Mouse (Mus musculus) frontal cortex, postnatal 36 days (tissue): Measurements from ENCODE around the gene Bglap2.
"Not testable (repeated sequence)": the region's sequence is repeated elsewhere in the genome, so short reads cannot be mapped to it uniquely, and the experiment has no call there.

Source experiments
- DNase-seq, 2 experiments: peaks; one replicate each; pipeline ENCODE4 v3.0.0; 2022; ENCODE audit warnings: low spot score in 2 of 2

The Bglap2 gene

DNA sequence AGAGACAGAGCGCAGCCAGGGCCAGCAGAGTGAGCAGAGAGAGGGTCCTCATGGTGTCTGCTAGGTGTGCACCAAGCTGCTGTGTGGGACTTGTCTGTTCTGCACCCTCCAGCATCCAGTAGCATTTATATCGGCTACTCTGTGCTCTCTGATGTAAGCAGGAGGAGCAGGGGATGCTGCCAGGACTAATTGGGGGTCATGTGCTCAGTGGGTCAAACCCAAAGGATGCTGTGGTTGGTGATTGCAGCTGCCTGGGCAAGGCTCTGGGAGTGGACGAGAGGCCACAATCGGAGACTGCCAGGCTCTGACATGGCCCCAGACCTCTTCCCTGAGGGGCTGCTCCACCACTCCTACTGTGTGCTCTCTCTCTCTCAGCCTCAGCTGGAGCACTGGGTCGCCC, at the start of gene Bglap2:
Bglap2 (minus strand) TSS at position 101 of the 400 bp plus-strand sequence.
- not testable (repeated sequence) for DNase-seq

DNA sequence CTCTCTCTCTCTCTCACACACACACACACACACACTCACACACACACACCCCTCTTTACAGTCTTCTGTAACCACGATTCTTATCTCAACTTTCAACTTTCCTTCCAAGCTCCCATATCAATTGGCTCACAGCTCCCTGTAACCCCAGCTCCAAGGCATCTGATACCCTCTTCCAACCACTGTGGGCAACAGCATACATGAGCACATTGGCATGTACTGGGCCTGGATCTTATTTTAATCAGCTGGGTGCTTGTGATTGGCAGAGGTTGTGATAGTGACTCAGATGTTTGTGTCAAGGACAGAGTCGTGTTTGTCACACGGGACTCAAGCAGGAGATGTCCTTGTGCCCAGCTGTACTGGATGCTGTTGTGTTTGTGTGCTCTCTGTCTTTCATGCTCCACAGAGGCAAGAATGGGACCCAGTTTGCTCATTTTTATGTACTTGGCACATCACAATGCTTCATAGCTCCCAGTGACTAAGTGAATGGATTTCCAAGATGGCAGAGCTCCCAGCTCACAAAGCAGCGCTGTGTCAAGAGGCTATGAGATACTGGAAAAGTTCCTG, 48.9 kb upstream of the Bglap2 start:
- DNase-seq, result no peak

DNA sequence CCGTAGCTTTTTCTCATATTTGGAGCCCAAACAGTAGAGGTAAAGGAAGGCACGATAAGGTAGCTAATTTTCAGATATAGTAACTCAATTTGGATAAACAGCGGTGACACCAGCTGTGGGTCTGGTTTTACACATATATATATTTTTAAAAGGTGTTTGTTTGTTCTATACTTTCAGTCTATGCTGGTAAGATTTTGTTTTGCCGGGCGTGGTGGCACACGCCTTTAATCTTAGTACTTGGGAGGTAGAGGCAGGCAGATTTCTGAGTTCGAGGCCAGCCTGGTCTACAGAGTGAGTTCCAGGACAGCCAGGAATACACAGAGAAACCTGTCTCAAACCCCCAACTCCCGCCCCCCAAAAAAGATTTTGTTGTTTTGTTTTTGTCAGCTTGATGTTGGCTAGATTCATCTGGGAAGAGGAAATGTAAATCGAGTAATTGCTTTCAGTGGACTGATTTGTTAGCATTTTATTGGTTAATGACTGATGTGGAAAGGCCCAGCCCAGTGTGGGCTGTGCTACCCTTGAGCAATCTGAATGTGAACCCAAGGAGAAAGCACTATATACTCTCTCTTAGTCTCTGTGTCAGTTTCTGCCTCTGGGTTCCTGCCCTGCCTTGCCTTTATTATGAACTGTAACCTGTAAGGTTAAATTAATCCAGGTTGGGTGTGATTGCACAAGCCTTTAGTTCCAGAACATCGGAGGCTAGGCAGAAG, 47.4 kb upstream of the Bglap2 start:
- DNase-seq, result no peak

DNA sequence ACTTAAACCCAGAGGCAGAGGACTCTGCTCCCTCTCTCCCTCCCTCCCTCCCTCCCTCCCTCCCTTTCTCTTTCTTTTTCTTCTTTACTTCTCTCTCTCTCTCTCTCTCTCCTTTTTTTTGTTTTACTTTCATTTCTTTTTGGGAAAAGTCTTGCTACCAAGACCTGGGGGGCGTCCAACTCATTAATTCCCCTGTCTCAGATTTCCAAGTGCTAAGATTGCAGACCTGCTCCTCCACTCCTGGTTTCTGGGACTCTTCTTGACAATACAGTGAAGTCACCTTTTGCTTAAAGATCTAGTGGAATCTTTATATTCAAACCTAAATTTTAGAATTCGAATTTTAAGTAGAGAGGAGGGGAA, 46.8 kb upstream of the Bglap2 start:
- no peak for DNase-seq

DNA sequence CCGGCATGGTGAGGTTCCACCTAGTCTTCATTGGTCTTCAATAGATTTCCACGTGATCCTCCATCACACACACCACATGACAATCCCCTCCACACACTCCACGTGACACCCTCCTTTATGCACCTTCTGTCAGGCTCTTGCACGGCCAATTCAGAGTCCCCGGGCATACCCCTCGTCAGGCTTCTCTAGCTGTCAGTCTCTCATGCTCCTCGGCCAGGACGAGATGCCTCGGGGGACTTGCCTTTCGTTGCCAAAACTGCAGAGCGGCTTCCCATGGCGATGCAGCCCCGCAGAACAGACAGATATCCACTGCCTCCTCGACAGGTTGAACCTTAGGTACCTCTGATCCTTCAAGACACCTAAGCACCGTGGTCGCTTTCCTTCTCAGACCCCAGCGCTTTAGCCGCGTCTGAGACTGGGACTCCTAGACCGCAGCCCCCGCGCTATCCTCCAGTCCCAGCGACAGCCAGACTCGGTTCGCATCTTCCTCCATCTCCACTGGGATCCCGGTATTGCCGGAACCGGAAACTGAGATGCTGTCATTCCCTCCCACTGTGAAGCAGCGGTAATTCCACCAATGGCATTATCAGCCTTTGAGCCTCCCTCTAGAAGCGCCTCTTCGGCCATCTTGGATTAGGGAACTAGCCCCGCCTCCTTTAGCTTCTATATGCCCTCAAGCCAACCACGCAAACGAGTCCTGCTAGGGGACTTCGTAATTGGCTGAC, 46.3 kb upstream of the Bglap2 start, which contains the start of gene Slc25a44:
Slc25a44 (minus strand) TSS at position 535 of the 725 bp plus-strand sequence.
- peak; percentile 89 to 96 for DNase-seq

DNA sequence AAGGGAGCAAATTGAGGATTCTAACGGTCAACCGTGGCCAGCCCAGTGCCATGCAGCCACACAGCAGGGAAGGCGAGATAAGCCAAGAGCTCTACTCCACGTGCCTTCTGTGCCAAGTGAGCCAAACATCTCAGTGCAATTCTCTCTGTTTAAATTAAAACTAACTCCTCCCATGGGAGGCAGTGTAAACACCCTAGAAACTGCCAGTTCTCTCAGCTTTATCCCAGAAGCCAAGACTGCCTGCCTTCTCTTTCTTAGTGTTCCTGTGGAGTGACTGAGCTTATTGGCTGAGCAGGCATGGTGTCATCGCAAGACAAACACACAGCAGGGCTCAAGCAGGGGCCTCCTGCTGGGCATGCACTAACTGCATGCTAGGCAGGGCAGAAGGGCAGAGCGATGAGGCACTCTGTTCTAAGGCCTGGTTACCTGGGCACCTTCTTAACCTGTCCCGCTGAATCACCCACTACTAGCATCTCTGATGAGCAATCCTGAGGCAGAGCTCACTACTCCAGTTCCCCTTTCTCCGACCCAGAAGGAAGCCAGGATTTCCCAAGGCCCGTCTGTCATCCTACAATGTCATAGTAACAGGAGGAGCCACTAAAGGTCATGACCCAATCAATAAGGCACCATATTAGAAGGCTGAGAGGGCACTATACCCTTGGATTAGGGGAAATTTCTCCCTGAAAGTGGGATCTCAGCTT, 43.7 kb upstream of the Bglap2 start:
- peak; percentile 31 to 44 for DNase-seq

DNA sequence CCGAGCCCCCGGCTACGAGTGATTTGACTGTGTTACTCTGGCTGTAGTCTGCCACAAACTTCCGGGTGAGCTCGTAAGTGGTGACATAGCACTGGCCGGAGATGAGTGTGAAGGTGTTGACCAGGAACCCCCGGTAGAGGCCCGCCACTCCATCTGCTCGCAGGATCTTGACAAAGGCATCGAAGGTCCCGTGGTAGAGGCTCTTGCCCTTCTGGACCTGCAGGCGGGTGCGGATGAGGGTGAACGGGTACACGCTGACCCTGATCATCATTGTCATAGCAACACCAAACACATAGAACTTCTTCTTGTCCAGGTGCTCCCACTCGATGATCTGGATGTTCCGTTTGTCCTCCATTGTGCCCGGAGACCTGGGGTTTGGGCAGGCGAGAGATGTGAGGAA, 42.3 kb upstream of the Bglap2 start:
- DNase-seq, result no peak

DNA sequence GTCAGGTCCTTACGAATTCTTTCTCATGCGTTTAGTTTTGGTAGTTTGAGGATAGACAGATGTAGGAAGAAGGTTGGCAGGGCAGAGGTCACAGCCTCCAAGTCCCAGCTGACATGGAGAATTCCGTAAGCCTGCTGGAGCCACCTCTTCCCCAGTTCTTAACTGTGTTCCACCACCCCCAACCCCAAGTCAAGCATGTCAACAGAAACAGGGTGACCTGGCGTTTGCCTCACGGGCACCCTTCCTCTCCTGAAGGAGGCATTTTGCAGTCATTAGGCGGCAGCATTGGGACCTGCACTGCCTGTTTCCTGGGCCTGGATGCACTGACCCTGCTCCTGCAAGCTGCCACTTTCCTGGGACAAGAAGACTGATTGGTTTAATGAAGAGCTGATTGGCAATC, 39.5 kb upstream of the Bglap2 start:
- DNase-seq, result no peak

DNA sequence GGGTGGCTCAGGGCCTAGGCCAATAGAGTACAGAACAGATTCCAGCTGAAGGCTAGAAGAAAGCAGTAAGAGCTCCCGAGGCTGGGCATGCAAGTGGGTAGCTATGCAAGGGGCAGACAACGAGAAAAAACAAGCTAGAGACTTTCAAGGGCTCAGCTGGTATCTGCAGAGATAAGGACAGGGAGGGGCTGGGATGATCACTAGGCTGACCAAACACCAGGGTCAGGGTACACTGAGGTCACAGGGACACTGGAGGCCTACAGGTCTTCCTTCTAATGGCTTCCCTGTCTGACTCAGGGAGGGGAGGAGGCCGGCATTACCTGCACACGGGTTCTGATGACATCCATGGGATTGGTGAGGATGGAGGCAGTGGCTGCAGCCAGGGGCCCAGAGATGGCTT, 37.2 kb upstream of the Bglap2 start:
- no peak for DNase-seq

DNA sequence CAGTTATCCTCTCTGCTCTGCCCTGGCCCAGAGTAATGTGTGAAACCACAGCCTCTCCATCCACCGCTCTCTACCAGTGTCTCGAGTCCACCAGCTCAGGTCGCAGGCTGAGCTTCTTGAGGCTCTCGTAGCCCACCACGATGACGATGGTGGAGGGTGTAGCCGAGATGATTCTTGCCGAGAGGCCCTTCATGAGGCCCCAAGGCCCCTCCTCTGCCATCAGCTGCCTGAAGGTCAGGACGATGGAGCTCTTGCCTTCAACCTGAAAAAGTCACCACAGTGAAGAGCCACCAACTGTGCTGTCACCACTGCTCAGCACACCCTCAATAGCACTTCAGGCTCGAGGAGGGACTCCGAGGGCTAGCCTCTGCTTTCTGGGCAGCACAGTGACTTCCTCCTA, 34.1 kb upstream of the Bglap2 start:
- no peak for DNase-seq

DNA sequence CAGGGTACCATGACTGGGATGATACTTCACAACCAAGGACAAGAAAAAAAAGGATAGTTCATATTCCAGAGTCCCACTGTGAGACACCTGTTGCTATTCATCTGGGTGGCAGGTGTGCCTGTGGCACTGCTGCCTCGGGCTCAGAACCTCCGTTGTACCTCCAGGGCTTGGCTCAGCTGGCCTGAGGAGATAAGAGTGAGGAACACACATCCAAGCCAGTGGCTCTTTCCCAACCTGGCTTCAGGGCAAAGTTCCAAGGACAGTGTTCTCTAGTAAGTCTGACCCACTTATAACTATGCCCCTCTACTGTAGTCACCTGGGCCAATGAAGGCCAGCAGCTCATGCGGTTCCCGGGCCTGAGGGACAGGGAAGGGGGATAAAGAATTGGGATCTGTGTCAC, 33.2 kb upstream of the Bglap2 start:
- DNase-seq, result no peak

DNA sequence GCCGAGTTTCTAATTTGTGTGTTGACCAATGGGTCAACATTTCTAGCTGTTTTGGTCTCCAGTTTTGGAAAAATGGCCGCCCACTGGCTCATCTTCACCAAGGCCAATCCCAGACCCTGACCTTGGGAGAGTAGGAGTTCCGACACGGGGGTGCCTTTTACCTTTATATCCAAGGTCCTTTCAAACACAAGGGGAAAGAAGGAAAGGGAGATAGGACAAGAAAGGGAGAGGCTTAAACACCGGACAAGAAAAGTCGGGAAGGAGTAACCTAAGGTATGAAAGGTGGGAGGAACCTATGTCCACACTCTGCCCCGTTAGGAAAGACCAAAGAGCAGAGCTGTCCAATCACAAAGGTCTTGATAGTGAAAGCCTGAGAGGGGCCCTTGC, 32.1 kb upstream of the Bglap2 start:
- no peak for DNase-seq

DNA sequence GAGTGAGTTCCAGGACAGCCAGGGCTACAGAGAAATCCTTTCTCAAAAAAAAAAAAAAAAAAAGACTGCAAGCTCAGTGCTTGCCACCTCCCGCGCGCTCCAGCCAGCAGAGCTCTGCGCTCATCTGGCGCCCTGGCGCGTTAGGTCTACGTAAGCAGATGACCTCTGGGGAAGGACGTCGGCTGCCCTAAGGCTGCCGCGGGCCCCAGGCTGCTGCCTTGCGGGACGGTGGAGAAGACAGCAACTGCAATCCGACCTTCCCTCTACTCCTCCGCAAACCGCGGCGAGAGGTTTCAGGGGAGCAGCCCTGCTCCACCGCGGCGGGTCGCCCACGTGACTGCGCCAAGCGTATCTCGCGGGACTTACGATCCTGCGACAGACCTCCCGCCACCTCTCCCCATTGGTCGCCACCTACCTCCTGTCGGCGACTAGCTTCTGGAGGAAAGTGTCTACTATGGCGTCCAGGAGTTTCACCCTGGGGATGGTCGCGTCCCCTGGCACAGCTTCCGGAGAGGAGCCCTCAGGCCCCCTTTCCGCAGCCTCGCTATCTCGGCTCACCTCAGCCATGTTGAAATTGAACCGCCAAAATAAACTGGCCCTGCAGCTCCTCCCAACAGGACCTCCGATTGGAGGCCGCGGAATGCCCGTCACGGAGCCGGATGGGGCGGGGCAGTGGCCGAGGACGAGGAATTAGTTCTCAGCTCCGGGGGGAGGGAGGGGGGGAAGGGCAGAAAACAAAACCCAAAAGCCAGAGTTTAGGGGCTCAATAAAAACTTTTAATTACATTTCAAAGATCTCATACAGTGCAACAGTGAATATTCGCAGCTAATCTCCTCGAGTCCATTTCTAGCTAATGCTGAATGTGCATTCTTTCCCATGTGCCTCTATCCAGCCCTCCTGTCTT, 31.5 kb upstream of the Bglap2 start, which contains the start of gene Pmf1:
Pmf1 (minus strand) TSS at position 591 of the 904 bp plus-strand sequence.
- peak; percentile 89 to 93 for DNase-seq

DNA sequence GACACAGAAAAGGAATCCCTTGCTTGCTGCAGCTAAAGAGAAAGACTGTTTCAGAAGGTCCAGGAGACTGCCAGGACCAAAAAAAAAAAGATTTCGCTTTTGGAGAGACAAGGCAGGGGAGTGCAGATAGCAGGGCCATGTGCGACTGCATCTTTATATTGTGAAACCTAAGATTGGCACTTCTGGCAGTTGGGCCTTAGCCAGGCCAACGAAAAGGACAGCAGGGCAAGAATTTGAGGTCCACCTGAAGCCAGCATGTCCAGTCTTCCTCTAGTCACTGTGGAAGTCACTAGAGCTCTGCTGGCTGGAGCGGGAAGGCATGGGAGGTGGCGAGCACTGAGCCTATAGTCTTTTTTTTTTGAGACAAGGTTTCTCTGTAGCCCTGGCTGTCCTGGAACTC, 30.5 kb upstream of the Bglap2 start:
- DNase-seq, result no peak

DNA sequence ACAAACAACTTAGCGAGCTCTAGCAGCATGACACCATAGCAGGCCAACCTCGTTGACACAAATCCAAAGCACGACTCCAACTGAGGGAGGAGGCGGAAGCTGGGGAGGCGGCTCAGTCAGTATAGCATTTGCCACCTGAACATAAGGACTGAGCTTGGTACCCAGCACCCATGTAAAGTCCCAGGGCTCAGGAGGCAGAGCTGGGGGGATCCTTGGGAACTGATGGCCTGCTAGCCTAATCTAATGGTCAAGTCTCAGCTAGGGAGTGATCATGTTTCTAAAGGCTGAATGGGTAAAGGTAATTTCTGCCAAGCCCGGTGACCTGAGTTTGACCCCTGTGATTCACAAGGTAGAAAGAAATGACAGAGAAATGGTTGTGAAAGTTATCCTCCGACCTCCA, 29.0 kb upstream of the Bglap2 start:
- no peak for DNase-seq

DNA sequence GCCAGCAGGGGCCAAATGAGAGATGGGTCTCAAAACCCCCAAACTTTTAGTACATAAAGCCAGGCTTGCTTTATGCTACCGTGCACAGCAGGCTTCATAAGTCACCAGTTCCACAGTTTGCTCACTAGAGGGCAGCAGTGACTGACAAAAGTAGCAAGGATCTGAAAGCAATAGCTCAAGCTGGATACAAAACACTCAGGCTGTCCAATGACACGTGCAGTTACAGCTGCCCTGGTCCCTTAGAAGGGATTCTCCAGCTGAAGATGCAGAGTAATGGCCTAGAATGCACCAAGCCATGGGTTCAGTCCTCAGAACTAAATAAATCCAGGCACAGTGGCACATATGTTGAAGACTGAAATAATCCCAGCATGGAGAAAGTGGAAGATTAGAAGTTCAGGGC, 28.6 kb upstream of the Bglap2 start:
- DNase-seq, result peak; percentile 56 to 77

DNA sequence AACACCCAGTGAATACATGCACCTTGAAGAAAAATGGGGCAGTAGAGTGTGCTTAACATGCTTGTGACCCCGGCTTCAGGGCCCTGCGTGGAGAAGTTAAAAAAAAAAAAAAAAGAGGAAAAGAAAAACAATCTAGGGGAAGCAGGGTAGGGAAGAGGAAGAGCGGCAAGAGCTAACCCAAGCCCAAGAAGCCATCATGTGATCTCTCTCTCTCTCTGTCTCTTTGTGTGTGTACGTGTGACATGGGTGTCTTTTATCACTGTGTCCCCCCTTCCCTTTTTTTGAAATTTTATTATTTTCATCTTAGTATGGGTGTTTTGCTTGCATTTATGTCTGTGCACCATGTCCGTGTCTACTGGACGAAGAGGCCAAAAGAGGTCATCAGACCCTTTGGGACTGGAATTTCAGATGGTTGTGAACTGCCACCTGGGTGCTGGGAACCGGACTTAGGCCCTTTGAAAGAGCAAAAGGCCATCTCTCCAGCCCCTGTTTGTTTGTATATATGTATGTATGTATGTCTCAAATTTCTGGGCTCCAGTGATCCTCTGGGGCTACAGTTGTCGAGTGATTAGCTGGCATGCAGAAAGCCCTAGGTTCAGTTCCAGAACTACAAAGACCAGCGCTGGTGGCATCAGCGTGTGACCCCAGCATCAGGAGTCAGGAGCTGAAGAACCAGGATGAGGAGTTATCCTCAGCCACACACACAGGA, 25.2 kb upstream of the Bglap2 start:
- DNase-seq, result no peak

DNA sequence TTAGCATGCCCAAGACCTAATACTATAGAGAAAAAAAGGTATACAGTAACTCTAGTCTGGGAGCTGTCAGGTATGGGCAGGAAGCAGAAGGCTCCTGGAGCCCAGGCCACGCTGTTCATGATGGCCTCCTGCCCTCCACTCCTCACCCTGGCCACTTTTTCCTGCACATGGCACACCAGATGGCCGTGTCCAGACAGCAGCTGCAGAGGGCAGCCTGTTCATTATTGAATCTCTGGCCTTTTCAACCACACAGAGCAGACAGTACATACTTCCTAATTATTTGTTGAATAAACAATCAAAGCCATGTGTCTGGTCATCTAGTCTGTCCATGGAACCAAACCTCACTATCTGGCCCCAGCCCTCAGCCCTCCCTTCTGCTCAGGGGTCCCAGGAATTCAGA, 20.2 kb upstream of the Bglap2 start:
- no peak for DNase-seq

DNA sequence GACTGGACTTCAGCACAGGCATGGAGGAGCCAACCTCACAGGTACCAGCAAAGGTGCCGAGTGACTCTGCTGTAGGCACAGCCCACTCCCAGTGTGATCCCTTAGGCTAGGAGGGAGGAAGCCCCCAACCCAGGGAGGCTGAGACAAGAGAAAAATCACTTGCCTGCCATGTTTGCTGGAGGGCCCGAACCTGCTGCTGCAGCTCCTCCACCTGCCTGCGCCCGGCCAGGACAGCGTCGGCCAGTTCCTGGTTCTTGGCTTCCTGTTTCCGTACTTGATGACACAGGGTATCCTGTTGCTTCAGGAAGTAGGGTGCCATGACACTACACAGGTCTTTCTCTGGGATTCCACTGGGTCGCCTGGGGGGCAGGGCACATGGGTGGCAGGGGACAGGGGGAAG, 17.2 kb upstream of the Bglap2 start:
- DNase-seq, result no peak

DNA sequence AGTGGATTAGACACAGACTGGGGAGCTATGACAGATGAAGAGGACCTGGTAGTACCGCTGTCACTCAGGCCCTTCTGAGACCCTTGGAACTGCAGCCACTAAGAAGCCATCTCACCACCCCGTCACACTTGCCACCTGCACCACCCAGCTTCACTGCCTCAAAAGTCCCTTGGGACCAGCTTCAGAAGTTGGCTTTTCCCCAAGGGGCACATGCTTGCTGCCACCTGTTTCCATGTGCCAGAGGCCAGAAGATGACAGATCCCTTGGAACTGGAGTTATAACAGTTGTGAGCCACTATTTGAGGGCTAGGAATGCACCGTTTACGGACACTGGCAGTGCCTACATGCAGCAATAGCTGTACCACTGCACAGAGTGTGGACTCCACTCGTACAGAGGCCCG, 16.8 kb upstream of the Bglap2 start:
- no peak for DNase-seq
